16 mouse cellular contexts compared by ENCODE assay signal in genomic region chr12:54659901-54660300, GRCm38 (mm10).
"Had no signal": no experiment of that assay in that cellular context is flagged by ENCODE, and none has a peak within 500 bp of the region (broad histone marks: within the 10 kb centered on the region; RNA-seq: fewer than 3 reads in every experiment).

No protein-coding gene starts in this region.

- H3K27me3 ChIP-seq: kidney, embryonic 15.5 days; liver, embryonic 13.5 days; stomach, embryonic 15.5 days had no signal

- H3K9me3 ChIP-seq: kidney, embryonic 15.5 days; liver, embryonic 13.5 days; stomach, embryonic 15.5 days had no signal

- H3K4me2 ChIP-seq: kidney, embryonic 15.5 days; liver, embryonic 13.5 days; lung, embryonic 14.5 days; midbrain, embryonic 11.5 days; stomach, embryonic 15.5 days had no signal

- DNase-seq: kidney, adult 8-10 months; kidney, postnatal 14 days; layer of hippocampus, postnatal 36 days; liver, embryonic 13.5 days; lung, embryonic 14.5 days; midbrain, embryonic 14.5 days; right cerebral cortex, adult 18-20 months; right cerebral cortex, postnatal 14 days; right cerebral cortex, postnatal 4 days; spleen, adult 18-20 months; thymus, postnatal 25 days had no signal

- ATAC-seq: intestine, postnatal 0 days had no signal

- H3K4me3 ChIP-seq: kidney, embryonic 15.5 days; left cerebral cortex, adult 2 months; liver, embryonic 13.5 days; stomach, embryonic 15.5 days had no signal

- H3K27ac ChIP-seq: kidney, embryonic 15.5 days; left cerebral cortex, adult 2 months; liver, embryonic 13.5 days; stomach, embryonic 15.5 days had no signal

- H3K9ac ChIP-seq: kidney, embryonic 15.5 days; liver, embryonic 13.5 days; lung, embryonic 14.5 days; stomach, embryonic 15.5 days had no signal

- H3K36me3 ChIP-seq: kidney, embryonic 15.5 days; liver, embryonic 13.5 days; stomach, embryonic 15.5 days had no signal
